Mouse (Mus musculus) liver, adult 2 months (tissue): ENCODE results near the gene Zyx.

ENCODE experiments used
- CTCF ChIP-seq: fragments of 200-500 bp; IDR thresholded peaks from 2 replicates; pipeline ENCODE4 v1.5.1; 2011; ENCODE audit warnings: low read depth, low read length, control low read depth
- POLR2A ChIP-seq: fragments of 200-500 bp; IDR thresholded peaks from 2 replicates; pipeline ENCODE4 v1.6.1; 2011; ENCODE audit warnings: low read length, control low read depth; ENCODE audit not compliant: insufficient read depth; ENCODE audit errors: extremely low read depth

GRCm38 (mm10) chr6:42380416-42381144 lies 31.1 kb downstream of the Zyx start:
- TF ChIP-seq CTCF (peak; percentile 58; the same call in 1 of the 2 replicates), POLR2A (no peak)
